Mouse (Mus musculus) embryonic stem cell, embryonic (primary cell): ENCODE data around the gene Ybx1.

Experiments used
- CTCF ChIA-PET, 4 experiments: fragments of 300-600 bp in 2 of 4; fragments of 350-600 bp in 2 of 4; sonication (Branson Sonifier 250); formaldehyde crosslinking; loops; one replicate each; lab custom pipeline; 2022; ENCODE audit warnings: inconsistent platforms in 2 of 4; lab: Charles Lee
- POLR2A ChIA-PET, 4 experiments: fragments of 300-600 bp in 2 of 4; fragments of 350-600 bp in 2 of 4; sonication (Branson Sonifier 250); formaldehyde crosslinking; loops; one replicate each; lab custom pipeline; 2022; ENCODE audit warnings: antibody characterized with exemption in 4 of 4, inconsistent platforms in 1 of 4; lab: Charles Lee

The Ybx1 gene

DNA sequence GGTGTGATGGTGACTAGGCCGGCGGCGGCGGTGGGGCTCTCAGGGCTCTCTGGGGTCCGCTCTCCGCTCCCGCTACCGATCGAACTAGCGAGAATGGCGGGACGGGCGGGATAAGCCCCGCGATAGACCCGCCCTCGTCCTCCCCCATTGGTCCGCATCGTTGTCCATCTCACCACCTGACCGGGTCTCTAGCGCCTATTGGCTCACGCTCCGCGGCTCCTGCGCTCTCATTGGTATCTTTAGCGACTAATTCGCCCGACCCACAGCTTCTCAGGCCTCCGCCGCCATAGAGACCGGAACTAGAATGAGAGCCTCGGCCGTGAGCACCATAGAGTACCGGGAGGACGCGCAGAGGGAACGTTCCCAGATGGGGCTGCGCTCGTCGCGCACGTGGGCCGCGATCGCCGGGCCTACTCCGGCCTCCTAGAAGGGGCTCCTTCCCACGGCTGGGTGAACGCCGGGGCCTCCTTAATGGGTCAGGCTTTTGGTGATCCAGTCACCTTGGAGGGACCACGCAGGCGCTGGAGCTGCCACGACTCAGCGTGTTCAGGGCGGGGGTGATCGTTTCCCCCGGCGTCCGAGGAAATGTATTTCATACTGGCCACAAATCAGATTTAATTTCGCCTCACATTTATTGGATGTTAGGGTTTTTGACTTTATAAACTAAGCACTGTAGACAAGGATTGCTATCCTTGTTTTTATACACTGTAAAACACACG lies at the start of gene Ybx1:
Gene Ybx1 (minus strand): TSS at position 190 of the 719 bp plus-strand sequence.
- ChIA-PET POLR2A (interaction anchor here in 3 of 4 experiments (0.5 to 21.1 kb wide), 77 partner anchors 9 to 1800 kb away, joined by 3 to 448 read pairs (median 4); partner anchors contain the start of genes Ppih (in 3 of the 3), AU022252 (in 2 of the 3), Cldn19 (in 2 of the 3) and P3h1 (in 2 of the 3)), CTCF (interaction anchor here in 2 of 4 experiments (1.0 kb wide), 3 partner anchors 56 to 373 kb away, joined by 3 to 6 read pairs (median 3); partner anchors contain the start of genes AU022252 (in 1 of the 2) and P3h1 (in 1 of the 2))

- ChIA-PET POLR2A (interaction anchor here in 3 of 4 experiments (0.6 to 1.8 kb wide), 14 partner anchors 10 to 1852 kb away, joined by 3 to 6 read pairs (median 3); partner anchors contain the start of genes Ppih (in 2 of the 3) and Ybx1 (in 1 of the 3)), CTCF (interaction anchor here (0.5 to 2.2 kb wide), 21 partner anchors 9 to 828 kb away, joined by 3 to 11 read pairs (median 3); partner anchors contain the start of gene Zfp691 (in 1 of the 4))
Measured at GRCm38 (mm10) chr4:119338861-119339361, 44.5 kb upstream of the Ybx1 start.

- POLR2A ChIA-PET, result interaction anchor here in 3 of 4 experiments (0.5 to 1.8 kb wide), 15 partner anchors 9 to 1853 kb away, joined by 3 to 7 read pairs (median 3); partner anchors contain the start of genes Ppih (in 2 of the 3) and Ybx1 (in 1 of the 3)
- CTCF ChIA-PET, result interaction anchor here (0.6 to 2.2 kb wide), 16 partner anchors 9 to 827 kb away, joined by 3 to 11 read pairs (median 4); partner anchors contain the start of gene Ppih (in 1 of the 4)
Measured at GRCm38 (mm10) chr4:119338422-119338821, 44.0 kb upstream of the Ybx1 start.

GRCm38 (mm10) chr4:119333487-119333886 lies 39.1 kb upstream of the Ybx1 start:
- ChIA-PET POLR2A (no interaction called here), CTCF (interaction anchor here in 1 of 4 experiments (0.6 kb wide), 1 partner anchor 89 kb away, joined by 3 read pairs; no protein-coding TSS in a partner anchor)

DNA sequence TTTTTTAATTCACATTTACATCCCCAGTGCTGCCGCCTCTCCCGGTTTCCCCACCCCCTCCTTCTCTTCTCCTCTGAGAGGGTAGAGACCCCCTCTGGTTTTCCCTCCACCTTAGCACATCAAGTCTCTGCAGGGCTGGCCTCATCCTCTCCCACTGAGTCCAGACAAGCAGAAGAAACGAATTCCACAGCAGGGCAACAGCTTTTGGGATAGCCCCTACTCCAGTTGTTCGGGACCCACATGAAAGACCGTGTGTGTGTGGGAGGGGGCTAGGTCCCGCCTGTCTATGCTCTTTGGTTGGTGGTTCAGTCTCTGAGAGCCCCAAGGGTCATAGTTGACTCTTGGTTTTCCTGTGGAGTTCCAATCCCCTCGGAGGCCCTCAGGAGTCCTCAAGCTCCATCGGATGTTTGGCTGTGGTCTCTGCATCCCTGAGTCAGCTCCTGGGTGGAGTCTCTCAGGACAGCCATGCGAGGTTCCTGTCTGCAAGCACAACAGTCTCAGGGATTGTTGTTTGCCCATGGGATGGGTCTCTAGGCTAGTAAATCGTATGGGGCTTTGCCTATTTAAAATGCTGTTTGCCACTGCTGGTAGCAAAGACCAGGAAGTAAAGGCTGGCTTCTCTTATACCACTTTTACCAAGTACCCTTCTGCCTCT lies 26.6 kb upstream of the Ybx1 start:
- ChIA-PET CTCF (interaction anchor here in 3 of 4 experiments (0.7 to 1.1 kb wide), 5 partner anchors 15 to 86 kb away, joined by 3 to 4 read pairs (median 3); no protein-coding TSS in a partner anchor), POLR2A (interaction anchor here (0.6 to 12.6 kb wide), 36 partner anchors 10 to 1249 kb away, joined by 3 to 139 read pairs (median 4); partner anchors contain the start of genes Ybx1 (in 3 of the 4), AU022252 (in 2 of the 4), P3h1 (in 2 of the 4) and Ctps (in 1 of the 4))

DNA sequence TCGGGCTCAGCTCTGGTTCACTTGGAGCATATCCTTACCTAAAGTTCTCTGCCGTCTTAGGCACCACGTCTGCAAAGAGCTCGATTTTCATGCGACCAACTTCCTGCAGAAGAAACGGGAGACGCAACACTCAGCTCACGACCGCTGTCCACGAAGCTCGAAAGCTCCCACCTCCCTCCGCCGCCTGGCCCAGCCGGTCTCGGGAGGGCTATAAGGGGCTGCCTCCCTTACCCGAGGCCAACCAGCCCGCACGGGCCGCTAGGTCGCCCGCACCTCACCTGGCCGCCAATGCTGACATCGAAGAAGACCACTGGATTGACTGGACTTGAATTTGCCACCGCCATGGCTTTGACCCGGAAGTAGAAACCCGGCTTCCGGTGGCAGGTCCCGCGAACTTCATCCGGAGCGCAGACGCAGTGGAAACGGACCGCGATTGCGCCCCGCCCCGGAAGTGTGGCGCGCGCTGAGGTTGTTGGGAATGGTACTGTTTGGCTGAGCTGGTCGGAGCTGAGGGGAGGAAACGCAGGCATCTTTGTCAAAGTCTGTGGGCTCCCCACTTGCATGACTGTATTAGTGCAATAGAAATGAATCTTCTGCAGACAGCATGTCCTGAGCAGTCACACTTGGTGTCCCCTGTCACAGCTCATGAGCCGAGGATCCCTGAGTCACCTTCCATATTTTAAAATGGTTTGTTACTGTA lies 25.9 kb upstream of the Ybx1 start, which contains the start of gene Ppih:
Gene Ppih (minus strand): TSS at position 416 of the 700 bp plus-strand sequence.
- CTCF ChIA-PET, result interaction anchor here (0.6 to 1.1 kb wide), 6 partner anchors 11 to 81 kb away, joined by 3 to 12 read pairs (median 3); no protein-coding TSS in a partner anchor
- POLR2A ChIA-PET, result interaction anchor here (0.6 to 12.6 kb wide), 41 partner anchors 10 to 1498 kb away, joined by 3 to 139 read pairs (median 4); partner anchors contain the start of genes Ybx1 (in 3 of the 4), AU022252 (in 2 of the 4), P3h1 (in 2 of the 4) and Ctps (in 1 of the 4)

GRCm38 (mm10) chr4:119313756-119314155 lies 19.4 kb upstream of the Ybx1 start:
- CTCF ChIA-PET, result interaction anchor here in 3 of 4 experiments (0.7 kb wide), 3 partner anchors 59 to 1543 kb away, joined by 3 to 9 read pairs (median 3); no protein-coding TSS in a partner anchor
- POLR2A ChIA-PET, result interaction anchor here (0.6 to 12.6 kb wide), 15 partner anchors 9 to 1110 kb away, joined by 3 to 139 read pairs (median 4); partner anchors contain the start of genes Ybx1 (in 2 of the 4) and Frg2f1 (in 1 of the 4)

- CTCF ChIA-PET, result interaction anchor here in 3 of 4 experiments (0.7 to 1.6 kb wide), 3 partner anchors 26 to 67 kb away, joined by 3 to 8 read pairs (median 4); no protein-coding TSS in a partner anchor
- POLR2A ChIA-PET, result interaction anchor here in 3 of 4 experiments (0.8 to 21.1 kb wide), 15 partner anchors 8 to 136 kb away, joined by 3 to 448 read pairs (median 9); partner anchors contain the start of genes Ybx1 (in 3 of the 3), Ppih (in 2 of the 3), AU022252 (in 1 of the 3) and P3h1 (in 1 of the 3)
Measured at GRCm38 (mm10) chr4:119305418-119305817, 11.0 kb upstream of the Ybx1 start.

DNA sequence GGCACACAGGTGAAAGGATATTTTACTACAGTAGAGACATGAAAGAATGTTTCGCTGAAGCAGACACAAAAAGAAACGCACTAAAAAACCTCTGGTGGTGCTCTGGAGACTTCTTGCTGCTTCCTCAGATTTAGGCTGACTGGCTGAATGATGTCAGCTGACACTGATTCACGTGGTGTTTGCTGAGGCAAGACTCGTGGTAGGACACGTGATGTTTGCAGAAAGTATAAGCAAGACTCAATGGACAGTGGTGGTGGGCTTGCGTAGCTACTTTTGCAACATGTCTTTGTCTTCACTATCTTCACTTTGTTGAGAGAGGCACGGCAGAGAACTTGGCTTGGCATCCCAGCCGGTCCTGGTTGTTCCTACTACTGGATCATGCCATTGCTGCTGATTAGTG lies 8.9 kb upstream of the Ybx1 start:
- ChIA-PET CTCF (no interaction called here), POLR2A (interaction anchor here in 3 of 4 experiments (0.6 to 21.1 kb wide), 11 partner anchors 8 to 236 kb away, joined by 3 to 448 read pairs (median 10); partner anchors contain the start of genes Ybx1 (in 3 of the 3), Frg2f1 (in 1 of the 3) and Ppih (in 1 of the 3))

DNA sequence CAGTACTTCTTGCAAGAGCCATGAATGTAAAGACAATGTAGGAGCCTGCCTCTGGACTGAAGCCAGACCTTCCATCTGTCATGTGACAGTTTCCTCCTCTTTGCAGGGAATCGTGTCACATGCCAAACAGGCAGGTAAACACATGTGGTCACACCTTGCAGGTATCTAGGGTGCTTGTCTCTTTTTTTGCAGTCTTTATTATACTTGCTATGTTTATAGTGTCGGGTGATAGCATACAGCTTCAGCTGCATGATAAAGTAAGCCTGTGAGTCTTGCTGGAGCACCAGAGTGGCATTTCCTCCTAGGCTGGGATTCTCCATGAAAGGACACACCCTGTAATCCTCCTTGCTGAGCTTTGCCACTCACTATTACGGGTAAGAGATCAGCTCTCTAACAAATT lies 7.4 kb upstream of the Ybx1 start:
- ChIA-PET POLR2A (interaction anchor here in 3 of 4 experiments (0.6 to 21.1 kb wide), 10 partner anchors 8 to 52 kb away, joined by 3 to 448 read pairs (median 7); partner anchors contain the start of genes Ppih (in 2 of the 3) and Ybx1 (in 1 of the 3)), CTCF (no interaction called here)

DNA sequence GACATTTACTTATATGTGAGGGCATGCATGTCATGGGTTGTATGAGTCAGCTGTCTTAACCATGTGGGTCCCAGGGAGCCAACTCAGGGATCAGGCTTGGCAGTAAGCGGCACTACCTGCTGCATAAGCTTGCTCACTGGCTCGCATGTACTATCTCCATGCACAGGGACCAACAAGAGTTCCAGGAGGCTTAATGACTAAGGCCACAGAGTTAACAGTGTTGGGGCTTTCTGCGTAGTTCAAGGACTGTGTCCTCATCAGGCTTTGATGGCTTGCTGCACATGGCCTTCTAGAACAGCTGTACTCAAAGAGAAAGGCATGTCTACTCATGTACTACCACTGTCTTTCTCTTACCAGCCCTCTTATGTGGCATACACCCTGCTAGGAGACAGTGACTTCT lies 6.4 kb upstream of the Ybx1 start:
- ChIA-PET POLR2A (interaction anchor here in 2 of 4 experiments (1.0 to 21.1 kb wide), 7 partner anchors 9 to 51 kb away, joined by 3 to 448 read pairs (median 6); partner anchors contain the start of gene Ppih (in 2 of the 2)), CTCF (no interaction called here)

DNA sequence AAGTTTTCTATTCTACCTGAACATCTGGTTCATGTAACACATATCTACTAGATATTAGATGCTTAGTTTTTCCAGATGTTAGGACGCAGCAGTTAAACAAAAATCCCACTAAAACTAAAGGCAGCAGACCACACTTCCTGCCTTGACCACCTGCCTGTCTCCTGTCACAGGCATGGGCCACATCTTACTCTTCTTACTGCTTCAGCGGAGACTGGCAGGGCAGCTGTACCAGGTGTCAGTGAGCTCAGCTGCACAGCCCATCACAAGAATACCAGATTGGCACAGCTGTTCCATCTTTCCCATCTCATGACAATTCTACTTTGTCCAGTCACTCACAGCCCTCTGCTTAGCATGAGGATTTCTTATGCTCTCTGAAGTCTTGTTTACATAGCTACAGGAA lies 3.0 kb upstream of the Ybx1 start:
- CTCF ChIA-PET, result interaction anchor here in 1 of 4 experiments (0.6 kb wide), 1 partner anchor 50 kb away, joined by 5 read pairs; no protein-coding TSS in a partner anchor
- POLR2A ChIA-PET, result interaction anchor here in 3 of 4 experiments (0.7 to 21.1 kb wide), 14 partner anchors 6 to 50 kb away, joined by 3 to 448 read pairs (median 6); partner anchors contain the start of gene Ppih (in 2 of the 3)

DNA sequence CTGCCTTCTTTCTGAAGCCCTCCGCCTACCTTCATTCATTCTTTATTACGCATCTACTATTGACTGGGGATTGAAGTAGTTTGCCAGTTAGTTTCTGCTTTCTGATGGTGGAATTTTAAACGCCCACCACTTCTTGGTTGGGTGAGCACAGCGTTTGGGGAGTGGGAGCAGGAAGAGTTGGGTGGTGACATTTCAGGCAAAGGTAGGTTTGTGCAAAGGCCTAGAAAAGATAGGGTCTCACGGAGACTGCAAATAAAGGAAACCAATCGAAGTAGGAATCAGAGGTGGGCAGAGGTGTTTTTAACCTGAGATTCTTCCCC lies 690 bp upstream of the Ybx1 start:
- POLR2A ChIA-PET, result interaction anchor here in 3 of 4 experiments (0.6 to 21.1 kb wide), 50 partner anchors 9 to 1115 kb away, joined by 3 to 448 read pairs (median 5); partner anchors contain the start of genes Ppih (in 3 of the 3), Cldn19 (in 2 of the 3), AU022252 (in 1 of the 3) and Kdm4a (in 1 of the 3)
- CTCF ChIA-PET, result interaction anchor here in 1 of 4 experiments (1.0 kb wide), 2 partner anchors 56 to 373 kb away, joined by 3 to 6 read pairs; no protein-coding TSS in a partner anchor

DNA sequence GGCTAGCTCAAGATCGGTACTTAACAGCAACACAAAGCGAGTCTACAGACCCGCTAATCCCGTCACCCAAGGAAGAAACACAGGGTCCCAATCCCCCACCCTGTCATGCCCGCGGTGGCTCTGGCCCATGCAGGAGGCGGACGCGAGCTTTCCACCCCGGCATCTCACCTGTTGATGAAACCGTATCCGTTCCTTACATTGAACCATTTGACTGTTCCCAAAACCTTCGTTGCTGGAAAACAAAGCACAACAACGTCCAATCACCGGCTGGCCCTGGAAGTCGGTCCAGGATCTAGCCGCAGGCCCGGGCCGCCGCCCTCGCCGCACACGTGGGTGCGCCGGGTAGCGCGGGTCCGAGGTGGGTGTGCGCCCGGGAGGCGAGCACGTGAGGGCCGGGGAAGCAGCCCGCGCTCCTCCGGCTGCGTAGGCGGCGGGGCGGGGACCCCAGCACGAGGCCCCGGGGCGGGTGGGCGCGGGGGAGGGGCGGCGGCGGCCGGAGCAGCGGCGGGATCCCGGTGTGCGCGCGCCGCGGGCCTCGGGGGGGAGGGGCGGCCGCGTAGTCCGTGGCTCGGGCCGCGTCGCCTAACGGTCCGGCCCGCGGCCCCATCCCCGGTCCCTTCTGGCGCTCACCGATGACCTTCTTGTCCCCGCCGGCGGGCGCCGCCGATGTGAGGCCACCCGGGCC lies 688 bp downstream of the Ybx1 start:
- POLR2A ChIA-PET, result interaction anchor here (0.6 to 21.1 kb wide), 90 partner anchors 9 to 1799 kb away, joined by 3 to 448 read pairs (median 4); partner anchors contain the start of genes Ppih (in 4 of the 4), AU022252 (in 3 of the 4), P3h1 (in 3 of the 4) and Slc2a1 (in 2 of the 4)
- CTCF ChIA-PET, result interaction anchor here in 1 of 4 experiments (1.0 kb wide), 1 partner anchor 61 kb away, joined by 3 read pairs; the partner anchor contains the start of genes AU022252 and P3h1
